Mouse (Mus musculus) liver, postnatal 0 days (tissue): ENCODE measurements around the gene Bsx. TPM values are rescaled to one million over a fixed set of nuclear protein-coding genes. Genes with fewer than 3 reads are reported as not detected.

Experiments used
- ATAC-seq: fragments of 200-750 bp; cut with Nextera tagmentation; 2 replicates; pipeline ENCODE4 v1.8.0; 2017; ENCODE audit warnings: mild to moderate bottlenecking, moderate library complexity
- DNase-seq: peaks from one replicate; pipeline ENCODE4 v3.0.0-alpha.2; 2016
- H3K27ac ChIP-seq: fragments of 300-500 bp; sonication (generic); 2 replicates; pipeline ENCODE4 v1.5.1; 2014; ENCODE audit warnings: antibody characterized with exemption, moderate library complexity, mild to moderate bottlenecking, low read depth
- H3K27me3 ChIP-seq: fragments of 300-500 bp; sonication (generic); 2 replicates; pipeline ENCODE4 v1.6.1; 2014; ENCODE audit warnings: low read length, control low read depth, mixed read lengths; ENCODE audit not compliant: insufficient read depth
- H3K36me3 ChIP-seq: fragments of 300-500 bp; sonication (generic); replicated peaks from 2 replicates; pipeline ENCODE4 v1.6.1; 2014; ENCODE audit warnings: mild to moderate bottlenecking, control low read depth, low read length, moderate library complexity, mixed read lengths; ENCODE audit not compliant: insufficient read depth
- H3K4me1 ChIP-seq: fragments of 300-500 bp; sonication (generic); 2 replicates; pipeline ENCODE4 v1.6.1; 2014; ENCODE audit warnings: antibody characterized with exemption, mild to moderate bottlenecking, control low read depth; ENCODE audit not compliant: insufficient read depth
- H3K4me2 ChIP-seq: fragments of 300-500 bp; sonication (generic); 2 replicates; pipeline ENCODE4 v1.6.1; 2014; ENCODE audit warnings: low read depth, mild to moderate bottlenecking, low read length, moderate library complexity, mixed read lengths
- H3K4me3 ChIP-seq: fragments of 300-500 bp; sonication (generic); 2 replicates; pipeline ENCODE4 v1.5.1; 2014; ENCODE audit warnings: low read depth, low read length
- H3K9ac ChIP-seq: fragments of 300-500 bp; sonication (generic); replicated peaks from 2 replicates; pipeline ENCODE4 v1.6.1; 2014; ENCODE audit warnings: mild to moderate bottlenecking, moderate library complexity
- H3K9me3 ChIP-seq: fragments of 300-500 bp; sonication (generic); 2 replicates; pipeline ENCODE4 v1.6.1; 2016; ENCODE audit warnings: mild to moderate bottlenecking, control low read depth, low read length, mixed read lengths
- CTCF ChIP-seq: sonication (generic); IDR thresholded peaks from 2 replicates; pipeline ENCODE4 v1.5.1; 2016; ENCODE audit warnings: antibody characterized with exemption, low read depth
- EP300 ChIP-seq: IDR thresholded peaks from 2 replicates; pipeline ENCODE4 v1.6.1; 2016; ENCODE audit warnings: antibody characterized with exemption, low read depth, mild to moderate bottlenecking
- WGBS: fragments of 180-500 bp; shearing (Covaris S2); extraction: QIAGEN DNeasy Blood & Tissue Kit; methylation state at CpG from one replicate; pipeline ENCODE4 v1.1.7; 2014; ENCODE audit not compliant: insufficient replicate concordance; 5-methylcytosine and 5-hydroxymethylcytosine counted together
- polyA plus RNA-seq: library from polyadenylated mRNA; unstranded; fragments of >200 nt; fragmentation: Nextera tagmentation; extraction: Ambion mirVana; gene quantifications from 2 replicates; pipeline ENCODE4 v1.2.1, GENCODE M21; 2015

The Bsx gene
- not detected in 2 replicates for polyA plus RNA-seq

- Histone ChIP-seq H3K27me3 (peaks cover 89% of the 10 kb centered on the region), H3K27ac (no peak within 1 kb of the TSS), H3K4me3 (no peak within 1 kb of the TSS), H3K9ac (no peak within 1 kb of the TSS), H3K36me3 (no peaks in the 10 kb centered on the region), H3K9me3 (no peaks in the 10 kb centered on the region), H3K4me1 (peaks cover 4% of the 10 kb centered on the region), H3K4me2 (no peak within 1 kb of the TSS)
- no peak for ATAC-seq
- TF ChIP-seq CTCF (no peak), EP300 (no peak)
- 3% methylated on average over 31 of the region's 32 CpGs for WGBS
- peak; percentile 56 for DNase-seq
These were observed at the start of gene Bsx for GRCm38 (mm10) chr9:40873556-40874470. Gene Bsx (plus strand): TSS chr9:40874127.

- Histone ChIP-seq H3K27ac (no peak overlapping the region), H3K4me1 (peaks cover 4% of the 10 kb centered on the region), H3K27me3 (no peaks in the 10 kb centered on the region), H3K4me2 (no peak overlapping the region), H3K4me3 (no peak overlapping the region), H3K36me3 (no peaks in the 10 kb centered on the region), H3K9me3 (no peaks in the 10 kb centered on the region), H3K9ac (no peak overlapping the region)
- ATAC-seq, result no peak
- TF ChIP-seq EP300 (no peak), CTCF (no peak)
- DNase-seq, result no peak
- WGBS, result 49% methylated on average over 6 of the region's 6 CpGs
These were observed 48.3 kb upstream of the Bsx start for GRCm38 (mm10) chr9:40825601-40826000.

- H3K9me3 ChIP-seq, result no peaks in the 10 kb centered on the region
- 75% methylated on average over 4 of the region's 4 CpGs for WGBS
- no peak overlapping the region for H3K9ac ChIP-seq
- no peaks in the 10 kb centered on the region for H3K27me3 ChIP-seq
- H3K4me2 ChIP-seq, result no peak overlapping the region
- no peak overlapping the region for H3K4me3 ChIP-seq
- DNase-seq, result no peak
- TF ChIP-seq EP300 (no peak), CTCF (no peak)
- no peak overlapping the region for H3K27ac ChIP-seq
- ATAC-seq, result no peak
- H3K4me1 ChIP-seq, result no peaks in the 10 kb centered on the region
- no peaks in the 10 kb centered on the region for H3K36me3 ChIP-seq
These were observed 46.6 kb upstream of the Bsx start for GRCm38 (mm10) chr9:40827366-40827765.

- TF ChIP-seq CTCF, result peak; percentile 90
- no peak for TF ChIP-seq EP300
- Histone ChIP-seq H3K27ac (no peak overlapping the region), H3K4me2 (no peak overlapping the region), H3K4me3 (no peak overlapping the region), H3K4me1 (no peaks in the 10 kb centered on the region), H3K9me3 (no peaks in the 10 kb centered on the region), H3K36me3 (no peaks in the 10 kb centered on the region), H3K9ac (no peak overlapping the region), H3K27me3 (no peaks in the 10 kb centered on the region)
- 4% methylated on average over 12 of the region's 12 CpGs for WGBS
- DNase-seq (peak; percentile 85), ATAC-seq (peak; percentile 19; the same call in 1 of the 2 replicates)
These were observed 39.4 kb upstream of the Bsx start for GRCm38 (mm10) chr9:40834569-40834968.

GRCm38 (mm10) chr9:40836681-40837080 lies 37.2 kb upstream of the Bsx start:
- no peak for TF ChIP-seq CTCF
- TF ChIP-seq EP300, result no peak
- Histone ChIP-seq H3K9me3 (no peaks in the 10 kb centered on the region), H3K27ac (no peak overlapping the region), H3K4me3 (no peak overlapping the region), H3K4me1 (no peaks in the 10 kb centered on the region), H3K4me2 (no peak overlapping the region), H3K27me3 (no peaks in the 10 kb centered on the region), H3K36me3 (no peaks in the 10 kb centered on the region), H3K9ac (no peak overlapping the region)
- 83% methylated on average over 3 of the region's 3 CpGs for WGBS
- no peak for ATAC-seq
- no peak for DNase-seq

- no peak for ATAC-seq
- H3K9ac ChIP-seq, result no peak overlapping the region
- H3K36me3 ChIP-seq, result no peaks in the 10 kb centered on the region
- no peak for DNase-seq
- H3K4me1 ChIP-seq, result no peaks in the 10 kb centered on the region
- no peaks in the 10 kb centered on the region for H3K9me3 ChIP-seq
- H3K27ac ChIP-seq, result no peak overlapping the region
- H3K4me2 ChIP-seq, result no peak overlapping the region
- no peak for TF ChIP-seq CTCF
- no peak for TF ChIP-seq EP300
- WGBS, result 46% methylated on average over 3 of the region's 3 CpGs
- H3K4me3 ChIP-seq, result no peak overlapping the region
- H3K27me3 ChIP-seq, result no peaks in the 10 kb centered on the region
These were observed 34.3 kb upstream of the Bsx start for GRCm38 (mm10) chr9:40839662-40840061.
